Mouse (Mus musculus) myocyte (in vitro differentiated cells): ENCODE results near the gene Rbm19. TPM values are rescaled to one million over a fixed set of nuclear protein-coding genes. Genes with fewer than 3 reads are reported as not detected.

Source experiments
- H3K27me3 ChIP-seq: one replicate; pipeline ENCODE4 v1.6.1; 2011; ENCODE audit not compliant: control insufficient read depth, insufficient read depth, insufficient read length
- H3K36me3 ChIP-seq: one replicate; pipeline ENCODE4 v1.6.1; 2011; ENCODE audit not compliant: control insufficient read depth, insufficient read depth
- H3K4me2 ChIP-seq: one replicate; pipeline ENCODE4 v1.6.1; 2011; ENCODE audit warnings: low read depth, control low read depth
- H3K4me3 ChIP-seq: one replicate; pipeline ENCODE4 v1.5.1; 2011; ENCODE audit warnings: mild to moderate bottlenecking, control low read depth, moderate library complexity
- H3K79me2 ChIP-seq: one replicate; pipeline ENCODE4 v1.6.1; 2011; ENCODE audit not compliant: control insufficient read depth, insufficient read depth
- H3ac ChIP-seq: one replicate; pipeline ENCODE4 v1.6.1; 2011; ENCODE audit not compliant: control insufficient read depth, insufficient read length
- CEBPB ChIP-seq: IDR thresholded peaks from 2 replicates; pipeline ENCODE4 v1.6.1; 2011; ENCODE audit warnings: mild to moderate bottlenecking, moderate library complexity; ENCODE audit not compliant: poor library complexity, insufficient read depth, severe bottlenecking
- E2F4 ChIP-seq: IDR thresholded peaks from one replicate; pipeline ENCODE4 v1.6.1; 2011; ENCODE audit warnings: mild to moderate bottlenecking, control low read depth, moderate library complexity; ENCODE audit not compliant: insufficient read depth
- MAX ChIP-seq: IDR thresholded peaks from one replicate; pipeline ENCODE4 v1.6.1; 2011; ENCODE audit warnings: low read depth, mild to moderate bottlenecking, control low read depth
- MYOD1 ChIP-seq, 3 experiments: IDR thresholded peaks; one replicate each; pipeline ENCODE4 v1.6.1; 2011; ENCODE audit warnings: control low read depth in 2 of 3, low read depth in 2 of 3, mild to moderate bottlenecking in 2 of 3, moderate library complexity in 1 of 3; ENCODE audit not compliant: insufficient read length in 2 of 3, control insufficient read depth in 1 of 3
- MYOG ChIP-seq, 3 experiments: IDR thresholded peaks; one replicate each; pipeline ENCODE4 v1.6.1; 2011; ENCODE audit warnings: control low read depth in 2 of 3, low read depth in 2 of 3, mild to moderate bottlenecking in 2 of 3; ENCODE audit not compliant: insufficient read length in 2 of 3, control insufficient read depth in 1 of 3, insufficient read depth in 1 of 3
- POLR2A ChIP-seq: IDR thresholded peaks from one replicate; pipeline ENCODE4 v1.6.1; 2011; ENCODE audit warnings: low read depth, mild to moderate bottlenecking, control low read depth, moderate library complexity; ENCODE audit not compliant: insufficient read length
- POLR2AphosphoS2 ChIP-seq: IDR thresholded peaks from one replicate; pipeline ENCODE4 v1.6.1; 2011; ENCODE audit warnings: low read depth, control low read depth; ENCODE audit not compliant: insufficient read length
- REST ChIP-seq: IDR thresholded peaks from one replicate; pipeline ENCODE4 v1.6.1; 2011; ENCODE audit warnings: mild to moderate bottlenecking, control low read depth, moderate library complexity; ENCODE audit not compliant: insufficient read depth, insufficient read length
- SRF ChIP-seq: IDR thresholded peaks from one replicate; pipeline ENCODE4 v1.6.1; 2011; ENCODE audit warnings: low read depth; ENCODE audit not compliant: control insufficient read depth, insufficient read length
- TCF12 ChIP-seq: IDR thresholded peaks from one replicate; pipeline ENCODE4 v1.6.1; 2011; ENCODE audit warnings: mild to moderate bottlenecking, control low read depth; ENCODE audit not compliant: poor library complexity, insufficient read depth, severe bottlenecking
- TCF3 ChIP-seq: IDR thresholded peaks from one replicate; pipeline ENCODE4 v1.6.1; 2011; ENCODE audit warnings: low read depth, control low read depth; ENCODE audit not compliant: insufficient read length
- USF1 ChIP-seq: IDR thresholded peaks from one replicate; pipeline ENCODE4 v1.6.1; 2011; ENCODE audit warnings: low read depth, mild to moderate bottlenecking, control low read depth, moderate library complexity
- polyA plus RNA-seq: library from polyadenylated mRNA; unstranded; fragments of >200 nt; fragmentation: generic; extraction: Trizol; gene quantifications from one replicate; pipeline ENCODE4 v1.2.1, GENCODE M21; 2012; ENCODE audit warnings: missing spikeins

Rbm19 gene
- polyA plus RNA-seq, 1 experiment = 28.3 TPM

GRCm38 (mm10) chr5:120143941-120144340 lies 27.7 kb downstream of the Rbm19 start:
- H3K4me3 ChIP-seq = no peak overlapping the region
- H3K27me3 ChIP-seq = no peaks in the 10 kb centered on the region
- no peak overlapping the region for H3ac ChIP-seq
- H3K79me2 ChIP-seq = no peaks in the 10 kb centered on the region
- no peak for TF ChIP-seq CEBPB
- no peak for TF ChIP-seq E2F4
- TF ChIP-seq POLR2AphosphoS2 = no peak
- TF ChIP-seq MYOG (IDR thresholded peaks at IDR 0.05; ENCODE audit: control insufficient read depth in 1 of 3, insufficient read depth in 1 of 3, insufficient read length in 2 of 3, low read depth in 2 of 3) = no peak
- no peak for TF ChIP-seq REST
- TF ChIP-seq TCF12 = no peak
- no peak for TF ChIP-seq MYOD1 (IDR thresholded peaks at IDR 0.05; ENCODE audit: control insufficient read depth in 1 of 3, insufficient read length in 2 of 3, low read depth in 2 of 3)
- no peak for TF ChIP-seq POLR2A
- H3K4me2 ChIP-seq = no peak overlapping the region
- peaks cover 7% of the 10 kb centered on the region for H3K36me3 ChIP-seq

DNA sequence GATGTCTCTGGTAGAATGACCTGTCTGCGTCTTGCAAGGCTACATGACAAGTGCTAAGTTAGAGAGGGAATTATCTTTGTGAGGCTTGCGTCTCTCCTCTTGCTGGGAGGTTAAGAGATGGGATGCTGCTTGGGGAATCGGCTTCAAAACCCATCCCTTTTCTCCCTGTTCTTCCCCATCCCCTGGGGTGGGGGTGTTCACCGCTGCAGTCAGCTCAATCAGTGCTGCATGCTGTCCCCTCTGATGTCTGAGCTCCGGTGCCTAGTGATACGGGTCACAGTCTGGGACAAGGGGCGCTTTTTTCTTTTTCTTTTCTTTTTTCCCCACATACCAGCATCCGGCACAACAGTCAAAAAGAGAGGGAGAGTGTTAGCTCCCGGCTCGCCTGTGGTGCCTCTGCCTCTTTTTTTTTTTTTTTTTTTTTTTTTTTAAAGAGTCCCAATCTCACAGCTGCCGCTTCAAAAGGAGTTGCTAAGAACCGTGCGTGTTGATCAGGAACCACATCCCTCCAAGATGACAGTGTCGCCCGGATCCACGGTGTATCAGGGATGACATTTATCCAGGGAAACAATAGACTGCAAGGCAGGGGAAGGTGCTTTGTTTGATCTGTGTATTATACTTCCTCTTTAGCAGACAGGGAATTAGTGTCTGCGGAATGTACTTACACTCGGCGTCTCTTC lies 29.2 kb downstream of the Rbm19 start:
- H3K4me3 ChIP-seq = no peak overlapping the region
- no peaks in the 10 kb centered on the region for H3K79me2 ChIP-seq
- H3K36me3 ChIP-seq = peaks cover 10% of the 10 kb centered on the region
- H3K27me3 ChIP-seq = no peaks in the 10 kb centered on the region
- TF ChIP-seq TCF12 = no peak
- TF ChIP-seq MAX = no peak
- no peak for TF ChIP-seq USF1
- no peak for TF ChIP-seq REST
- no peak for TF ChIP-seq MYOG (IDR thresholded peaks at IDR 0.05; ENCODE audit: control insufficient read depth in 1 of 3, insufficient read depth in 1 of 3, insufficient read length in 2 of 3, low read depth in 2 of 3)
- no peak for TF ChIP-seq TCF3
- no peak for TF ChIP-seq SRF
- TF ChIP-seq CEBPB = no peak
- no peak overlapping the region for H3K4me2 ChIP-seq
- H3ac ChIP-seq = no peak overlapping the region

- Histone ChIP-seq H3K27me3 (no peaks in the 10 kb centered on the region), H3K4me3 (no peak overlapping the region), H3K36me3 (peaks cover 6% of the 10 kb centered on the region), H3ac (no peak overlapping the region), H3K4me2 (no peak overlapping the region), H3K79me2 (no peaks in the 10 kb centered on the region)
- TF ChIP-seq MAX = no peak
- no peak for TF ChIP-seq MYOG (IDR thresholded peaks at IDR 0.05; ENCODE audit: control insufficient read depth in 1 of 3, insufficient read depth in 1 of 3, insufficient read length in 2 of 3, low read depth in 2 of 3)
- no peak for TF ChIP-seq TCF3
These were observed 29.8 kb downstream of the Rbm19 start for GRCm38 (mm10) chr5:120146051-120146385.

GRCm38 (mm10) chr5:120146909-120147308 lies 30.6 kb downstream of the Rbm19 start:
- no peaks in the 10 kb centered on the region for H3K27me3 ChIP-seq
- peaks cover 5% of the 10 kb centered on the region for H3K36me3 ChIP-seq

DNA sequence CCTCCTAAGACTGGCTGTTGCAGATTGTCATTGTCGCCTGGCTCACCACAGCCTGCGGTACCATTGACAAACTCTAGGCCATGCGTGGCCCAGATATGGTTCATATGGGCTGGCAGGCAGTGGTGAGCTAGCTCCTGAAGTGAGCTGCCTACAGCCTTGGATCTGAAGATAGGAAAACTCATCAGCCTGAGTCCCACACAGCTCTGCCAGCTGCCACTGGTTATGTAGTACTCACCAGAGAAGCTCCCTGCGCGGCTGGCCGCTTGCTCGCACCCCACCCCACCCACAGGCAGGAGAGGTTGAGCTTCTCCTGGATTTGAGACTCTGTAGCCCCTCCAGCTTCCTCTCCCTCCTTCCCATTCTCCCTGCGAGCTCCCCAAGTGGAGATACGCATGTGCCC lies 32.0 kb downstream of the Rbm19 start:
- no peaks in the 10 kb centered on the region for H3K27me3 ChIP-seq
- H3K79me2 ChIP-seq = no peaks in the 10 kb centered on the region
- H3K4me3 ChIP-seq = no peak overlapping the region
- TF ChIP-seq REST (no peak), USF1 (no peak), MYOG (IDR thresholded peaks at IDR 0.05; ENCODE audit: control insufficient read depth in 1 of 3, insufficient read depth in 1 of 3, insufficient read length in 2 of 3, low read depth in 2 of 3) (no peak), TCF3 (no peak), POLR2AphosphoS2 (no peak), POLR2A (no peak), MYOD1 (IDR thresholded peaks at IDR 0.05; ENCODE audit: control insufficient read depth in 1 of 3, insufficient read length in 2 of 3, low read depth in 2 of 3) (no peak), SRF (no peak), CEBPB (no peak), MAX (no peak), TCF12 (no peak), E2F4 (no peak)
- H3K4me2 ChIP-seq = no peak overlapping the region
- H3ac ChIP-seq = no peak overlapping the region
- H3K36me3 ChIP-seq = peaks cover 5% of the 10 kb centered on the region

More at GRCm38 (mm10) chr5:120146909-120147308, 30.6 kb downstream of the Rbm19 start:
- H3ac ChIP-seq = no peak overlapping the region
- H3K4me2 ChIP-seq = no peak overlapping the region
- H3K79me2 ChIP-seq = no peaks in the 10 kb centered on the region
- TF ChIP-seq POLR2A (no peak), MYOD1 (IDR thresholded peaks at IDR 0.05; ENCODE audit: control insufficient read depth in 1 of 3, insufficient read length in 2 of 3, low read depth in 2 of 3) (no peak), POLR2AphosphoS2 (no peak), E2F4 (no peak)
- no peak overlapping the region for H3K4me3 ChIP-seq
